Mouse (Mus musculus) C2C12 (cell line): Measurements from ENCODE around the gene Acvr1.

Experiments used
- CEBPB ChIP-seq: IDR thresholded peaks from one replicate; pipeline ENCODE4 v1.6.1; 2011; ENCODE audit warnings: low read depth, mild to moderate bottlenecking, control low read depth, moderate library complexity
- CTCF ChIP-seq: IDR thresholded peaks from one replicate; pipeline ENCODE4 v1.5.1; 2011; ENCODE audit not compliant: control insufficient read depth, insufficient read depth, insufficient read length
- FOSL1 ChIP-seq: IDR thresholded peaks from one replicate; pipeline ENCODE4 v1.8.0; 2011; ENCODE audit warnings: mild to moderate bottlenecking, low read length; ENCODE audit not compliant: poor library complexity, insufficient read depth, severe bottlenecking
- MAX ChIP-seq: IDR thresholded peaks from one replicate; pipeline ENCODE4 v1.6.1; 2011; ENCODE audit warnings: mild to moderate bottlenecking, control low read depth
- MYOD1 ChIP-seq: IDR thresholded peaks from one replicate; pipeline ENCODE4 v1.6.1; 2011; ENCODE audit warnings: low read depth; ENCODE audit not compliant: control insufficient read depth, insufficient read length
- MYOG ChIP-seq: IDR thresholded peaks from one replicate; pipeline ENCODE4 v1.6.1; 2011; ENCODE audit not compliant: control insufficient read depth, insufficient read length; ENCODE audit errors: extremely low read depth
- USF1 ChIP-seq: IDR thresholded peaks from one replicate; pipeline ENCODE4 v1.6.1; 2011; ENCODE audit warnings: low read depth, mild to moderate bottlenecking, control low read depth, moderate library complexity

GRCm38 (mm10) chr2:58590055-58590454 lies 23.1 kb upstream of the Acvr1 start:
- TF ChIP-seq MAX, result no peak
- no peak for TF ChIP-seq CTCF
- TF ChIP-seq USF1, result no peak
- TF ChIP-seq MYOG, result no peak
- no peak for TF ChIP-seq MYOD1
- no peak for TF ChIP-seq CEBPB
- no peak for TF ChIP-seq FOSL1
